Mouse (Mus musculus): Measurements from ENCODE around the gene Abcb6. TPM values are rescaled to one million over a fixed set of nuclear protein-coding genes. Genes with fewer than 3 reads are reported as not detected.

The Abcb6 gene
- 19.2 and 22.4 TPM in 2 replicates for polyA plus RNA-seq (2012; rRNA removed)

- Histone ChIP-seq H3K27ac (ENCODE audit: insufficient read depth, low read length) (no peak within 1 kb of the TSS), H3K4me3 (replicated peaks; ENCODE audit: insufficient read depth, low read depth, low read length) (peak within 1 kb of the TSS; percentile 70), H3K4me1 (ENCODE audit: control insufficient read depth, insufficient read depth, low read length) (peaks cover 8% of the 10 kb centered on the region), H3K27me3 (ENCODE audit: control insufficient read depth, insufficient read depth, low read length) (no peaks in the 10 kb centered on the region)
- TF ChIP-seq CTCF (IDR thresholded peaks at IDR 0.05; ENCODE audit: borderline replicate concordance, insufficient read depth, low read depth, low read length): no peak
- peak; percentile 41; the same call in 1 of the 2 replicates for TF ChIP-seq POLR2A (IDR thresholded peaks at IDR 0.05; ENCODE audit: borderline replicate concordance, insufficient read depth, low read length)
- 1% methylated on average over 31 of the region's 31 CpGs for WGBS
- DNase-seq: peak; percentile 83
These were observed at the start of gene Abcb6 for GRCm38 (mm10) chr1:75180105-75180590. Gene Abcb6, minus strand, starts transcription at chr1:75180392.

GRCm38 (mm10) chr1:75229158-75229557 is 49.0 kb upstream of the Abcb6 start:
- TF ChIP-seq POLR2A (IDR thresholded peaks at IDR 0.05; ENCODE audit: borderline replicate concordance, insufficient read depth, low read length): no peak
- no peak for TF ChIP-seq CTCF (IDR thresholded peaks at IDR 0.05; ENCODE audit: borderline replicate concordance, insufficient read depth, low read depth, low read length)
- Histone ChIP-seq H3K27me3 (ENCODE audit: control insufficient read depth, insufficient read depth, low read length) (no peaks in the 10 kb centered on the region), H3K4me1 (ENCODE audit: control insufficient read depth, insufficient read depth, low read length) (no peaks in the 10 kb centered on the region), H3K4me3 (replicated peaks; ENCODE audit: insufficient read depth, low read depth, low read length) (no peak overlapping the region), H3K27ac (ENCODE audit: insufficient read depth, low read length) (no peak overlapping the region)
- WGBS: 45% methylated on average over 4 of the region's 4 CpGs
- DNase-seq: no peak

- Histone ChIP-seq H3K27ac (ENCODE audit: insufficient read depth, low read length) (no peak overlapping the region), H3K27me3 (ENCODE audit: control insufficient read depth, insufficient read depth, low read length) (no peaks in the 10 kb centered on the region), H3K4me3 (replicated peaks; ENCODE audit: insufficient read depth, low read depth, low read length) (no peak overlapping the region), H3K4me1 (ENCODE audit: control insufficient read depth, insufficient read depth, low read length) (no peaks in the 10 kb centered on the region)
- TF ChIP-seq POLR2A (IDR thresholded peaks at IDR 0.05; ENCODE audit: borderline replicate concordance, insufficient read depth, low read length): no peak
- 94% methylated on average over 1 of the region's 1 CpGs for WGBS
- no peak for DNase-seq
These were observed 47.5 kb upstream of the Abcb6 start for GRCm38 (mm10) chr1:75227653-75228052.

- Histone ChIP-seq H3K27ac (ENCODE audit: insufficient read depth, low read length) (no peak overlapping the region), H3K4me3 (replicated peaks; ENCODE audit: insufficient read depth, low read depth, low read length) (no peak overlapping the region), H3K4me1 (ENCODE audit: control insufficient read depth, insufficient read depth, low read length) (no peaks in the 10 kb centered on the region), H3K27me3 (ENCODE audit: control insufficient read depth, insufficient read depth, low read length) (no peaks in the 10 kb centered on the region)
- TF ChIP-seq CTCF (IDR thresholded peaks at IDR 0.05; ENCODE audit: borderline replicate concordance, insufficient read depth, low read depth, low read length) (no peak), POLR2A (IDR thresholded peaks at IDR 0.05; ENCODE audit: borderline replicate concordance, insufficient read depth, low read length) (no peak)
- DNase-seq: no peak
- 71% methylated on average over 2 of the region's 2 CpGs for WGBS
These were observed 45.9 kb upstream of the Abcb6 start for GRCm38 (mm10) chr1:75226138-75226537.

- Histone ChIP-seq H3K27me3 (ENCODE audit: control insufficient read depth, insufficient read depth, low read length) (no peaks in the 10 kb centered on the region), H3K4me3 (replicated peaks; ENCODE audit: insufficient read depth, low read depth, low read length) (no peak overlapping the region), H3K27ac (ENCODE audit: insufficient read depth, low read length) (no peak overlapping the region), H3K4me1 (ENCODE audit: control insufficient read depth, insufficient read depth, low read length) (no peaks in the 10 kb centered on the region)
- WGBS: 67% methylated on average over 3 of the region's 3 CpGs
- DNase-seq: no peak
- TF ChIP-seq POLR2A (IDR thresholded peaks at IDR 0.05; ENCODE audit: borderline replicate concordance, insufficient read depth, low read length): no peak
- TF ChIP-seq CTCF (IDR thresholded peaks at IDR 0.05; ENCODE audit: borderline replicate concordance, insufficient read depth, low read depth, low read length): no peak
These were observed 45.3 kb upstream of the Abcb6 start for GRCm38 (mm10) chr1:75225473-75225872.

GRCm38 (mm10) chr1:75223532-75223931 is 43.3 kb upstream of the Abcb6 start:
- Histone ChIP-seq H3K4me3 (replicated peaks; ENCODE audit: insufficient read depth, low read depth, low read length) (no peak overlapping the region), H3K27ac (ENCODE audit: insufficient read depth, low read length) (no peak overlapping the region), H3K4me1 (ENCODE audit: control insufficient read depth, insufficient read depth, low read length) (no peaks in the 10 kb centered on the region), H3K27me3 (ENCODE audit: control insufficient read depth, insufficient read depth, low read length) (no peaks in the 10 kb centered on the region)
- WGBS: 75% methylated on average over 6 of the region's 6 CpGs
- no peak for TF ChIP-seq POLR2A (IDR thresholded peaks at IDR 0.05; ENCODE audit: borderline replicate concordance, insufficient read depth, low read length)
- DNase-seq: no peak

GRCm38 (mm10) chr1:75222926-75223325 is 42.7 kb upstream of the Abcb6 start:
- H3K4me1 ChIP-seq (ENCODE audit: control insufficient read depth, insufficient read depth, low read length): no peaks in the 10 kb centered on the region
- no peak for DNase-seq
- whole genome bisulfite sequencing: 82% methylated on average over 6 of the region's 6 CpGs
- H3K4me3 ChIP-seq (replicated peaks; ENCODE audit: insufficient read depth, low read depth, low read length): no peak overlapping the region
- H3K27ac ChIP-seq (ENCODE audit: insufficient read depth, low read length): no peak overlapping the region
- no peaks in the 10 kb centered on the region for H3K27me3 ChIP-seq (ENCODE audit: control insufficient read depth, insufficient read depth, low read length)
- TF ChIP-seq POLR2A (IDR thresholded peaks at IDR 0.05; ENCODE audit: borderline replicate concordance, insufficient read depth, low read length) (no peak), CTCF (IDR thresholded peaks at IDR 0.05; ENCODE audit: borderline replicate concordance, insufficient read depth, low read depth, low read length) (no peak)

- TF ChIP-seq POLR2A (IDR thresholded peaks at IDR 0.05; ENCODE audit: borderline replicate concordance, insufficient read depth, low read length) (no peak), CTCF (IDR thresholded peaks at IDR 0.05; ENCODE audit: borderline replicate concordance, insufficient read depth, low read depth, low read length) (no peak)
These were observed 41.3 kb upstream of the Abcb6 start for GRCm38 (mm10) chr1:75221538-75221937.

More at GRCm38 (mm10) chr1:75221538-75221937, 41.3 kb upstream of the Abcb6 start:
- Histone ChIP-seq H3K27ac (ENCODE audit: insufficient read depth, low read length) (no peak overlapping the region), H3K4me1 (ENCODE audit: control insufficient read depth, insufficient read depth, low read length) (peaks cover 2% of the 10 kb centered on the region; the same call in 1 of the 2 replicates), H3K27me3 (ENCODE audit: control insufficient read depth, insufficient read depth, low read length) (no peaks in the 10 kb centered on the region), H3K4me3 (replicated peaks; ENCODE audit: insufficient read depth, low read depth, low read length) (no peak overlapping the region)
- no peak for DNase-seq
- WGBS: 88% methylated on average over 3 of the region's 3 CpGs

Data from cerebellum, adult 2 months (tissue).